16 mouse cellular contexts compared by ENCODE assay signal in the genomic region with DNA sequence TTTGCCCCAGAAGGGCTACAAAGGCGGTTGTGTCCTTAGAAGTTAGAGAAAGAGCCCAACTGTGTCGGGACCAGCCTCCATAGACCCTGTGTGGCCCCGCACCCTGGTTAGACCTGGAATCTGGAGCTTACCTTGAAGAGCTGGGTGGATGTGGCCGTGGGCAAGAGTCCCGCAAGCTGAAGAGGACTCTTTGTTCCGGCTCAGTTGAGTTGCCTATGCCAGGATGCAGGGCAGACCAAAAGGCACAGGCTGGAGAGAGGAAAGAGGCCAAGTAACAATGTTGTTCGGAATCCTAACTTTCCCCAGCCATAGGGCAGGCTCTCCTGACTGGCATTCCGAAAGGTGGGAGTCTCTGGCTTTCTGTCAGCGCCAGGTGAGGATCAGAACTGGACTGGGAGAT. TPM values are rescaled to one million over a fixed set of nuclear protein-coding genes. Genes with fewer than 3 reads are reported as not detected.
A peak's percentile ranks its signal among the peaks of the same experiment; 100 is the strongest.
DNase-seq lines count a peak whose midpoint lies in the region; ATAC-seq and TF ChIP-seq lines count a peak whose summit lies in the region.
"Had no signal": no experiment of that assay in that cellular context is flagged by ENCODE, and none has a peak within 500 bp of the region (broad histone marks: within the 10 kb centered on the region; RNA-seq: fewer than 3 reads in every experiment).

No protein-coding gene starts in this region.

- 0 out of 2 replicates have a peak overlapping the region, but pooled peaks have one; percentile 51 for H3K27ac ChIP-seq in forebrain, embryonic 10.5 days
- H3K27ac ChIP-seq in forebrain, embryonic 12.5 days: no peak overlapping the region
- peak overlapping the region; percentile 48; the same call in 1 of the 2 replicates for H3K27ac ChIP-seq in layer of hippocampus, adult 2 months
- 0 out of 2 replicates have a peak overlapping the region, but pooled peaks have one; percentile 15 for H3K27ac ChIP-seq in midbrain, embryonic 15.5 days
- H3K27ac ChIP-seq: stomach, postnatal 0 days had no signal

- no peak for ATAC-seq in forebrain, embryonic 12.5 days (ENCODE audit: low FRiP score)
- ATAC-seq in midbrain, embryonic 15.5 days (replicated peaks): no peak
- ATAC-seq: forebrain, embryonic 14.5 days; Patski had no signal

- H3K4me1 ChIP-seq in forebrain, embryonic 10.5 days: peaks cover 61% of the 10 kb centered on the region
- H3K4me1 ChIP-seq in forebrain, embryonic 12.5 days: peaks cover 54% of the 10 kb centered on the region
- peaks cover 63% of the 10 kb centered on the region for H3K4me1 ChIP-seq in midbrain, embryonic 15.5 days

- no peaks in the 10 kb centered on the region for H3K9me3 ChIP-seq in forebrain, embryonic 10.5 days
- no peaks in the 10 kb centered on the region for H3K9me3 ChIP-seq in forebrain, embryonic 12.5 days
- H3K9me3 ChIP-seq in midbrain, embryonic 15.5 days: no peaks in the 10 kb centered on the region

- no peak overlapping the region; the same call in 1 of the 2 replicates for H3K4me2 ChIP-seq in forebrain, embryonic 12.5 days
- no peak overlapping the region for H3K4me2 ChIP-seq in midbrain, embryonic 15.5 days
- H3K4me2 ChIP-seq: lung, embryonic 14.5 days had no signal

- DNase-seq in forebrain, embryonic 10.5 days (ENCODE audit: extremely low spot score, low spot score): no peak
- no peak for DNase-seq in layer of hippocampus, adult 2 months (ENCODE audit: low spot score in 2 of 2)
- no peak for DNase-seq in layer of hippocampus, adult 18-20 months (ENCODE audit: low spot score in 2 of 2)
- DNase-seq in cerebellum, postnatal 14 days: peak; percentile 46 to 55
- no peak for DNase-seq in frontal cortex, adult 2 months (ENCODE audit: extremely low spot score in 1 of 2, low spot score in 1 of 2)
- DNase-seq: B cell, adult 2 months; lung, embryonic 14.5 days; thymus, postnatal 36 days had no signal

- no peak overlapping the region for H3K4me3 ChIP-seq in forebrain, embryonic 10.5 days
- H3K4me3 ChIP-seq in forebrain, embryonic 12.5 days (replicated peaks): no peak overlapping the region
- no peak overlapping the region for H3K4me3 ChIP-seq in layer of hippocampus, adult 2 months
- no peak overlapping the region for H3K4me3 ChIP-seq in midbrain, embryonic 15.5 days
- H3K4me3 ChIP-seq: myocyte had no signal

- H3K36me3 ChIP-seq in forebrain, embryonic 10.5 days (replicated peaks): peaks cover 72% of the 10 kb centered on the region
- peaks cover 25% of the 10 kb centered on the region for H3K36me3 ChIP-seq in forebrain, embryonic 12.5 days (replicated peaks)
- H3K36me3 ChIP-seq in midbrain, embryonic 15.5 days (replicated peaks): peaks cover 15% of the 10 kb centered on the region; the same call in 1 of the 2 replicates

- WGBS in forebrain, embryonic 10.5 days: 91% methylated on average over 9 of the region's 9 CpGs
- WGBS in forebrain, embryonic 12.5 days: 85% methylated on average over 9 of the region's 9 CpGs
- WGBS in midbrain, embryonic 15.5 days: 82% methylated on average over 9 of the region's 9 CpGs

- TF ChIP-seq CTCF in layer of hippocampus, adult 2 months (conservative IDR thresholded peaks at IDR 0.05): no peak

- no peak overlapping the region for H3K9ac ChIP-seq in forebrain, embryonic 12.5 days
- no peak overlapping the region; the same call in 1 of the 2 replicates for H3K9ac ChIP-seq in midbrain, embryonic 15.5 days
- H3K9ac ChIP-seq: lung, embryonic 14.5 days had no signal

- H3K27me3 ChIP-seq in forebrain, embryonic 10.5 days (ENCODE audit: poor library complexity, severe bottlenecking): no peaks in the 10 kb centered on the region
- no peaks in the 10 kb centered on the region for H3K27me3 ChIP-seq in forebrain, embryonic 12.5 days
- no peaks in the 10 kb centered on the region for H3K27me3 ChIP-seq in midbrain, embryonic 15.5 days (replicated peaks)
- H3K27me3 ChIP-seq: Patski had no signal

RNA-seq across cellular contexts. Expression of a gene that starts 3.8 kb away (rescaled TPM):
- 77.9 and 78.0 TPM in 2 replicates for polyA plus RNA-seq in forebrain, embryonic 10.5 days (2016; fragmentation: Nextera tagmentation; extraction: Ambion mirVana)
- 102 and 108 TPM in 2 replicates for polyA plus RNA-seq in forebrain, embryonic 12.5 days (2016; fragmentation: Nextera tagmentation; extraction: Ambion mirVana)
- 10 to 100 TPM; 36.6 to 40.7 TPM for total RNA-seq in layer of hippocampus, adult 2 months (2021)
- total RNA-seq in layer of hippocampus, adult 18-20 months (2021): 10 to 100 TPM; 37.4 to 38.4 TPM
- 211 and 216 TPM in 2 replicates for polyA plus RNA-seq in midbrain, embryonic 15.5 days (2015; fragmentation: Nextera tagmentation; extraction: Ambion mirVana)
- 248 and 275 TPM in 2 replicates for polyA plus RNA-seq in frontal cortex, adult 2 months (2012; rRNA removed)

RNA-seq across cellular contexts. Expression of a gene that starts 24.8 kb away (rescaled TPM):
- 0.05 and 0.07 TPM in 2 replicates for polyA plus RNA-seq in forebrain, embryonic 10.5 days (2016; fragmentation: Nextera tagmentation; extraction: Ambion mirVana)
- 0.34 and 0.45 TPM in 2 replicates for polyA plus RNA-seq in forebrain, embryonic 12.5 days (2016; fragmentation: Nextera tagmentation; extraction: Ambion mirVana)
- under 1 TPM; 0.59 to 0.76 TPM for total RNA-seq in layer of hippocampus, adult 2 months (2021)
- total RNA-seq in layer of hippocampus, adult 18-20 months (2021): under 1 TPM; 0.63 to 0.82 TPM
- 0.18 and 0.25 TPM in 2 replicates for polyA plus RNA-seq in midbrain, embryonic 15.5 days (2015; fragmentation: Nextera tagmentation; extraction: Ambion mirVana)
- polyA plus RNA-seq in frontal cortex, adult 2 months (2012; rRNA removed): 1.6 and 1.8 TPM in 2 replicates
- total RNA-seq: megakaryocyte progenitor cell, adult 5-6 weeks had no signal
- polyA plus RNA-seq: liver, adult 2 months had no signal

RNA-seq across cellular contexts. Expression of a gene that starts 32.8 kb away (rescaled TPM):
- polyA plus RNA-seq in forebrain, embryonic 10.5 days (2016; fragmentation: Nextera tagmentation; extraction: Ambion mirVana): 33.8 and 37.2 TPM in 2 replicates
- polyA plus RNA-seq in forebrain, embryonic 12.5 days (2016; fragmentation: Nextera tagmentation; extraction: Ambion mirVana): 34.5 and 36.3 TPM in 2 replicates
- total RNA-seq in layer of hippocampus, adult 2 months (2021): 10 to 100 TPM; 26.5 to 27.2 TPM
- 10 to 100 TPM; 26.0 to 28.4 TPM for total RNA-seq in layer of hippocampus, adult 18-20 months (2021)
- 27.6 and 29.8 TPM in 2 replicates for polyA plus RNA-seq in midbrain, embryonic 15.5 days (2015; fragmentation: Nextera tagmentation; extraction: Ambion mirVana)
- polyA plus RNA-seq in frontal cortex, adult 2 months (2012; rRNA removed): 35.2 and 37.1 TPM in 2 replicates

RNA-seq across cellular contexts. Expression of a gene that starts 41.6 kb away (rescaled TPM):
- polyA plus RNA-seq in forebrain, embryonic 10.5 days (2016; fragmentation: Nextera tagmentation; extraction: Ambion mirVana): 1.00 and 1.2 TPM in 2 replicates
- polyA plus RNA-seq in forebrain, embryonic 12.5 days (2016; fragmentation: Nextera tagmentation; extraction: Ambion mirVana): 1.3 TPM in 2 replicates
- 1 to 10 TPM; 1.5 to 2.1 TPM for total RNA-seq in layer of hippocampus, adult 2 months (2021)
- 1 to 10 TPM; 1.5 to 3.5 TPM for total RNA-seq in layer of hippocampus, adult 18-20 months (2021)
- polyA plus RNA-seq in midbrain, embryonic 15.5 days (2015; fragmentation: Nextera tagmentation; extraction: Ambion mirVana): 1.6 and 2.9 TPM in 2 replicates
- 6.6 TPM in 2 replicates for polyA plus RNA-seq in frontal cortex, adult 2 months (2012; rRNA removed)

Comparison
In these comparisons a context has a peak if more than half of its experiments do, and no peak if none do; other contexts are left out.
1. DNase-seq: peak in cerebellum, postnatal 14 days (2 of 2); none in forebrain, embryonic 10.5 days (single experiment), layer of hippocampus, adult 2 months (0 of 2), layer of hippocampus, adult 18-20 months (0 of 2) and frontal cortex, adult 2 months (0 of 2).